Mouse (Mus musculus): Measurements from ENCODE around the gene Ryk. TPM values are rescaled to one million over a fixed set of nuclear protein-coding genes. Genes with fewer than 3 reads are reported as not detected.

The Ryk gene
- polyA plus RNA-seq, 1 experiment from 2014 or later: 13.7 TPM

DNA sequence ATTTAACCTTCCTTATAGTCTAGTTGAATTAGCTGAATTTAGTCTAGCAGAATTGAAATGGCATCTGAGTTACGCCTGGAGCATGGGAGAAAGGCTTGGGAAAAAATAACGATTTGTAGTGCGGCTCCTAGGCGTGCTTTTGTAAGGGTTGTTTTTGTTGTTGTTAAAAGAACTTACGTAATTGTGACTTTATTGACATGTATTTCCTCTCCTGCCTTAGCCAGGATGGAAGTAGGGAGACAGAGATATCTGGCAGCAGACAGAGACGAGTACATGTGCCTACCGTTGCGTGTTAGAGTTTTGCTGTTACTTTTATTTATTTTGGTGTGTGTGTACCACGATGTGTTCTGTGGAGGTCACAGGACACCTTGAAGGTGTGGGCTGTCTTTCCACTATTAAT is 1.6 kb downstream of the Ryk start:
- peak overlapping the region; percentile 82 for H3K4me2 ChIP-seq
- H3K4me1 ChIP-seq (replicated peaks): peaks cover 41% of the 10 kb centered on the region
- H3K27ac ChIP-seq (replicated peaks): no peak overlapping the region
- 0 out of 2 replicates have a peak overlapping the region, but pooled peaks have one; percentile 19 for H3K9ac ChIP-seq
- no peak for ATAC-seq (ENCODE audit: low FRiP score, low read depth)
- no peaks in the 10 kb centered on the region for H3K9me3 ChIP-seq
- H3K4me3 ChIP-seq: peak overlapping the region; percentile 98
- WGBS: 58% methylated on average over 9 of the region's 9 CpGs
- no peaks in the 10 kb centered on the region for H3K27me3 ChIP-seq
- no peaks in the 10 kb centered on the region for H3K36me3 ChIP-seq

DNA sequence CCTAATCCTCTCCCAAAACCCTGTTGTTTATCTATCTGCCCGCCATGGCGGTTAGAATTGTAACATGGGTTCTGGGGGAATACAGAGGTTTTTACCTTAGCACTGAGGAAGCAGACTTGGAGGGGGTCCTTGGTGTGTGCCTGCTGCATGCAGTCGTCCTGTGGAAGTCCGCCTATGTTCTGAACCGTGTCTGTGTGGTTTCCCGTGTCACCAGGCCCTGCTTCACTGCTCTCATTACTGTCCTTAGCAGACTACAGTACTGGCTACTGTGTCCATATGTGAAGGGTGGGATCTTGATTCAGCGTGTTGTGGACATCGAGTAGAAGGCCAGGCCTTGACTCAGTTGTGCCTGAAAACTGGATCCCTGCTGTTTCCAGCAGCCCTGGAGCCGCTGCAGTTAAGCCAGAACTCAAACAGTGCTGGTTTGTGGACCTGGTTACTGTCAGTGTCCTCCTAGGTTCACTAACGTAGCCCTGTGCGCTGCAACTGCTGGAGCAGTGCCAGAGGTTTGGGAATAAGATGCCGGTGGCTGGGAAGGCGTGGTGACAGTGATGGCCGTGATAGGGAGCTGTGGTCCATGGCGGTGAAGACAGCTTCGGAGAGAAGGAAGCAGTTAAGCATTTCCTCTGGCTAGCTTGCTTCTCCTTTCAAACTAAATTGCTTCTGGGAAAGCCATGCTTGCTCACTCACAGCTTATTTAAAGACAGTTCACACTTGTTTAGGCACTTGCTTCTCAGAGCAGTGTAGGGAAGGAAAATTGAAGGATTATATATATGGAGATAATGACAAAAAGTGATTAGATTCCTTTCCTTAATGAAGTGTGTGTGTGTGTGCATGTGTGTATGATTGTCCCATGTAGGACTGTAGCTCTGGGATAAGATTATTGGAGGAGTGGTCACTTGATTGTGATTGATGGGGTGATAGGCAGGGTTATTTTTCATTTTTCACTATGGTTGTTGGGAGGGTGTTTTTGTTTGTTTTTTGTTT is 6.4 kb downstream of the Ryk start:
- H3K9ac ChIP-seq: no peak overlapping the region
- no peak overlapping the region for H3K4me3 ChIP-seq
- H3K36me3 ChIP-seq: no peaks in the 10 kb centered on the region
- H3K9me3 ChIP-seq: no peaks in the 10 kb centered on the region
- 0 out of 2 replicates have a peak, but pooled peaks have one; percentile 29 for ATAC-seq (ENCODE audit: low FRiP score, low read depth)
- H3K27me3 ChIP-seq: no peaks in the 10 kb centered on the region
- H3K4me1 ChIP-seq (replicated peaks): peaks cover 66% of the 10 kb centered on the region
- 32% methylated on average over 16 of the region's 16 CpGs for WGBS
- H3K4me2 ChIP-seq: no peak overlapping the region
- no peak overlapping the region for H3K27ac ChIP-seq (replicated peaks)

DNA sequence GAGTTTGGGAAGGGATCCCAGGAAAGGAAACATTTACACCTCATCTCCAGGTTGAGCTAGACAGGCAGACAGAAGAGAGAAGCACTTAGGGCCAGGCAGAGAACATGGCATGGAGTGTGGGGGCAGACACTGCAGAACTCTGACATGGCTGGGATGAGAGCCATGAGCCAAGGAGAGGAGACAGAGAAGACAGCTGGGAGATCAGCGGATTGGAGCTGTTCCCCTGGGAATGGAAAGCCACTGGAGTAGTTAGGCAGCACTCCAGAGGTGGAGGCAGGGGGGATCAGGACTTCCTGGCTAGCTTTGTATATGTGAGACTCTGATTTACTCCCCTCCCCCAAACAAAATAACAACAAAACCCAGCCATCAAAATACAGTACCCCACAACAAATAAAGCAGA is 7.1 kb downstream of the Ryk start:
- ATAC-seq (ENCODE audit: low FRiP score, low read depth): peak; percentile 57; the same call in 1 of the 2 replicates
- H3K36me3 ChIP-seq: no peaks in the 10 kb centered on the region
- H3K27me3 ChIP-seq: no peaks in the 10 kb centered on the region
- H3K9me3 ChIP-seq: no peaks in the 10 kb centered on the region
- 21% methylated on average over 1 of the region's 1 CpGs for whole genome bisulfite sequencing
- H3K4me2 ChIP-seq: no peak overlapping the region
- H3K27ac ChIP-seq (replicated peaks): no peak overlapping the region
- H3K4me3 ChIP-seq: no peak overlapping the region
- no peak overlapping the region for H3K9ac ChIP-seq
- peaks cover 63% of the 10 kb centered on the region for H3K4me1 ChIP-seq (replicated peaks)

DNA sequence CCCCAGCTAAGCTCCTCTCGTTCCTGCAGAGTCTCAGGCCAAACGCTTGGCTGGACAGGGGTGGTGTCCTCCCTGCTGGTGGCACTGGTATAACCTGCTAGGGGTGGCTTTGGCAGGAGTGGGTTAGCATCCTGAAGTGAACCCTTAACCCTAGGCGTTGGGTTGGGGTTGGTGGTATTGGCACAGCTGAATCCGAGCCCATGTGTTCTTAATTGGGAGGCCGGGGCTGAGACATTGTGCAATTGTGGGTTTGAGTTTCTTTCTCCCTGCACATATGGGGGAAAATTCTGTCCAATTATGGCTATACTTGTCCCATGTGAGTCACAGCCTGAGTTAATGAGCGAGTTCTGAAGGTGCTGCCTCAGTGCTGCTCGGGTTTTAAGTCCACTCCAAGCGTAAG is 7.8 kb downstream of the Ryk start:
- no peaks in the 10 kb centered on the region for H3K9me3 ChIP-seq
- no peak for ATAC-seq (ENCODE audit: low FRiP score, low read depth)
- WGBS: 64% methylated on average over 8 of the region's 8 CpGs
- H3K4me3 ChIP-seq: no peak overlapping the region
- H3K27me3 ChIP-seq: no peaks in the 10 kb centered on the region
- H3K9ac ChIP-seq: no peak overlapping the region
- H3K4me1 ChIP-seq (replicated peaks): peaks cover 63% of the 10 kb centered on the region
- no peak overlapping the region for H3K27ac ChIP-seq (replicated peaks)
- no peaks in the 10 kb centered on the region for H3K36me3 ChIP-seq
- H3K4me2 ChIP-seq: no peak overlapping the region

GRCm38 (mm10) chr9:102843577-102843976 is 8.9 kb downstream of the Ryk start:
- Histone ChIP-seq H3K9me3 (no peaks in the 10 kb centered on the region), H3K9ac (no peak overlapping the region), H3K27ac (replicated peaks) (no peak overlapping the region), H3K4me1 (replicated peaks) (peaks cover 73% of the 10 kb centered on the region), H3K36me3 (no peaks in the 10 kb centered on the region), H3K4me2 (no peak overlapping the region), H3K27me3 (no peaks in the 10 kb centered on the region), H3K4me3 (no peak overlapping the region)
- no peak for ATAC-seq (ENCODE audit: low FRiP score, low read depth)
- 53% methylated on average over 4 of the region's 4 CpGs for WGBS

GRCm38 (mm10) chr9:102845851-102846250 is 11.1 kb downstream of the Ryk start:
- no peak overlapping the region for H3K4me2 ChIP-seq
- H3K4me1 ChIP-seq (replicated peaks): peaks cover 61% of the 10 kb centered on the region
- WGBS: 80% methylated on average over 6 of the region's 6 CpGs
- H3K9me3 ChIP-seq: no peaks in the 10 kb centered on the region
- no peak overlapping the region for H3K4me3 ChIP-seq
- no peaks in the 10 kb centered on the region for H3K27me3 ChIP-seq
- no peak for ATAC-seq (ENCODE audit: low FRiP score, low read depth)
- no peak overlapping the region for H3K27ac ChIP-seq (replicated peaks)
- no peaks in the 10 kb centered on the region for H3K36me3 ChIP-seq
- no peak overlapping the region for H3K9ac ChIP-seq

GRCm38 (mm10) chr9:102846348-102846747 is 11.6 kb downstream of the Ryk start:
- Histone ChIP-seq H3K9me3 (no peaks in the 10 kb centered on the region), H3K27me3 (no peaks in the 10 kb centered on the region)
- no peak for ATAC-seq (ENCODE audit: low FRiP score, low read depth)

DNA sequence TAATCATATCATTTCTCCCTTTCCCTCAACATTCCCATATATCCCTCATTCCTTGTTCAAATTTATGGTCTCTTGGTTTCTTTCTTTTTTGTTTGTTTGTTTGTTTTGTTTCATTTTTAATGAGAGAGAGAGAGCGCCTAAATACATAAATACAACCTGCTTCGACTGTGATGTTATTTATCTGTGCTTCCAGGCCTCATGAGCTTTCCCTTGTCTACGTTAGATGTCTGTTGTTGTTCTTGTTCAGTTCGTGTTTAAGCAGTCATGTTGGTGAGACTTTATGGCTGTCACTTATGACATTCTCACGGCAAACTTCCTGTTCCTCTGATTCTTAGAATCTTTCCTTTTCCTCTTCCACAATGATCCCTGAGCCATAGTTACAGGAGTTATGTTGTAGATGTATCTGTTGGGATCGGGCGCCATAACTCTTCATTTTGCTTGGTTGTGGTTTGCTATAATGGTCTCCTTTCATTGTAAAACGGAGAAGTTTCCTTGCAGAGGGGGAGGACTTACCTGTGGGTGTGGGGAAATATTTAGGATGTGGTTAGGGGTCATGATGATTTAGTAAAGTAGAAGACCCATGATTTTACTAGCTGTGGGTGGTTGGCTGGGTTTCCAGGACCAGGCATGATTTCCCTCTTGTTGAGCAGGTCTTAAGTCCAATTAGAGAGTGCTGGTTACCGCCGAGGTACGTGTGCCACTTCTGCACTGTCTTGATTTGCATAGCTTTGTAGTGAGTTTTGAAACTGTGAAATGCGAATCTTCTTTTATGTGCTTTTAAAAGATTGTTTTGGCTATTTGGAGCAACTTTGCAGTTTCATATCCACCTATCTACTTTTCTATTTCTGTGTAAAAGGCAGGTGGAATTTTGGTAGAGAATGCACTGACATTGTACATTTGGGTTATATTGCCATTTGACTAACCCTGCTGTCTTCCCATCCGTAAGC is 17.6 kb downstream of the Ryk start:
- Histone ChIP-seq H3K4me1 (replicated peaks) (peaks cover 14% of the 10 kb centered on the region; the same call in 1 of the 2 replicates), H3K9me3 (no peaks in the 10 kb centered on the region), H3K9ac (no peak overlapping the region), H3K4me2 (no peak overlapping the region), H3K4me3 (no peak overlapping the region), H3K36me3 (no peaks in the 10 kb centered on the region), H3K27ac (replicated peaks) (no peak overlapping the region), H3K27me3 (no peaks in the 10 kb centered on the region)
- 89% methylated on average over 13 of the region's 13 CpGs for WGBS
- ATAC-seq (ENCODE audit: low FRiP score, low read depth): no peak

More at GRCm38 (mm10) chr9:102846348-102846747, 11.6 kb downstream of the Ryk start:
- Histone ChIP-seq H3K4me2 (no peak overlapping the region), H3K9ac (no peak overlapping the region), H3K36me3 (no peaks in the 10 kb centered on the region), H3K27ac (replicated peaks) (no peak overlapping the region), H3K4me3 (no peak overlapping the region), H3K4me1 (replicated peaks) (peaks cover 56% of the 10 kb centered on the region)
- 88% methylated on average over 5 of the region's 5 CpGs for WGBS

DNA sequence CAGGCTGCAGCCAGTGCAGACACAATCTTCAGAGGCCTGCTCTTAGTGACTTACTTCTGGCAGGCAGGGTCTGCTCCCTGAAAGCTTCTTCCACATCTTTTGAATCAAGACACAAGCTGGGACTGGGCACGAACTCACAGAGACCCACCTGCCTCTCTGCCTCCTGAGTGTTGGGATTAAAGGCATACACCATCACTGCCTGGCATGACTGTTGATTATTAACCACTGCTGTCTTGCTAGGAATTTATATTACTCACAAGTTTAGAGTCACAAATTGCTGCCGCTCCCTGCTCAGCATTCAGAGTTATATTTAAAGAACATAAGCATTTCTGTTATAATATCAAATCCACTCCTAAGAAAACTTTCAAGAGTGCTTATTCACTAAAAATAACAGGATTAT is 23.1 kb downstream of the Ryk start:
- Histone ChIP-seq H3K4me3 (no peak overlapping the region), H3K27ac (replicated peaks) (no peak overlapping the region), H3K4me1 (replicated peaks) (0 out of 2 replicates have a peak, but pooled peaks cover 14% of the 10 kb centered on the region), H3K27me3 (no peaks in the 10 kb centered on the region), H3K4me2 (no peak overlapping the region), H3K9me3 (no peaks in the 10 kb centered on the region), H3K9ac (no peak overlapping the region), H3K36me3 (no peaks in the 10 kb centered on the region)
- 78% methylated on average over 2 of the region's 2 CpGs for WGBS
- ATAC-seq (ENCODE audit: low FRiP score, low read depth): no peak

GRCm38 (mm10) chr9:102858283-102858682 is 23.6 kb downstream of the Ryk start:
- Histone ChIP-seq H3K27ac (replicated peaks) (no peak overlapping the region), H3K9me3 (no peaks in the 10 kb centered on the region), H3K4me3 (no peak overlapping the region), H3K9ac (no peak overlapping the region), H3K27me3 (no peaks in the 10 kb centered on the region), H3K36me3 (no peaks in the 10 kb centered on the region), H3K4me1 (replicated peaks) (peaks cover 16% of the 10 kb centered on the region), H3K4me2 (no peak overlapping the region)
- WGBS: 88% methylated on average over 5 of the region's 5 CpGs
- no peak for ATAC-seq (ENCODE audit: low FRiP score, low read depth)

GRCm38 (mm10) chr9:102859399-102859798 is 24.7 kb downstream of the Ryk start:
- Histone ChIP-seq H3K4me3 (no peak overlapping the region), H3K27ac (replicated peaks) (no peak overlapping the region), H3K4me2 (no peak overlapping the region), H3K36me3 (no peaks in the 10 kb centered on the region), H3K27me3 (no peaks in the 10 kb centered on the region), H3K9me3 (no peaks in the 10 kb centered on the region), H3K4me1 (replicated peaks) (peaks cover 28% of the 10 kb centered on the region), H3K9ac (no peak overlapping the region)
- ATAC-seq (ENCODE audit: low FRiP score, low read depth): no peak
- 73% methylated on average over 5 of the region's 5 CpGs for WGBS

DNA sequence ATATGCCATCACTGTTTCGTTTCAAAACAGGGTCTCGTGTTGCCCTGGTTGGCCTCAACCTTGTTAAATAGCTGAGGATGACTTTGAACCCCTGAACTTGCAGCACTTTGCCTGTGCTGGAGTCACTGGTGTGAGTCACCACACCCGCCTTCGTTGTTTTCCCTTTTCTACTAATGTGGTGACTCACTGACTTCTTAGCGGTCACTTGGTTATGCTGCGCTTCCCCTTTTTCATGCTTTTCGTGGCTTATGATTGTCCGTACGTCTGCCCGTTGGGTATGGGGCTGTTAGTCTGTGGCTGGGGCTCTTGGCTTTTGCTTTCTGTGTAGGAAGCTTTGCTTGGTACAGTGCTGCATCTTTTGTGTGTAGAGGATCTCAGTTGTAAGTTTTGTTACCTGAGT is 25.2 kb downstream of the Ryk start:
- Histone ChIP-seq H3K27me3 (no peaks in the 10 kb centered on the region), H3K4me3 (no peak overlapping the region), H3K4me2 (no peak overlapping the region), H3K9ac (no peak overlapping the region), H3K4me1 (replicated peaks) (peaks cover 33% of the 10 kb centered on the region), H3K36me3 (no peaks in the 10 kb centered on the region), H3K9me3 (no peaks in the 10 kb centered on the region), H3K27ac (replicated peaks) (no peak overlapping the region)
- WGBS: 96% methylated on average over 10 of the region's 10 CpGs
- ATAC-seq (ENCODE audit: low FRiP score, low read depth): no peak

Data from hindbrain, embryonic 15.5 days (tissue).